Mouse (Mus musculus) spleen, postnatal 4 days (tissue): ENCODE data around the gene Adamtsl4.
"Not testable (repeated sequence)": the region's sequence is repeated elsewhere in the genome, so short reads cannot be mapped to it uniquely, and the experiment has no call there.

Experiments
- DNase-seq, 2 experiments: peaks; one replicate each; pipeline ENCODE4 v3.0.0; 2022; ENCODE audit warnings: low spot score in 2 of 2

The Adamtsl4 gene

GRCm38 (mm10) chr3:95676745-95677419 is 10.8 kb downstream of the Adamtsl4 start:
- DNase-seq, result peak; percentile 78 to 92

DNA sequence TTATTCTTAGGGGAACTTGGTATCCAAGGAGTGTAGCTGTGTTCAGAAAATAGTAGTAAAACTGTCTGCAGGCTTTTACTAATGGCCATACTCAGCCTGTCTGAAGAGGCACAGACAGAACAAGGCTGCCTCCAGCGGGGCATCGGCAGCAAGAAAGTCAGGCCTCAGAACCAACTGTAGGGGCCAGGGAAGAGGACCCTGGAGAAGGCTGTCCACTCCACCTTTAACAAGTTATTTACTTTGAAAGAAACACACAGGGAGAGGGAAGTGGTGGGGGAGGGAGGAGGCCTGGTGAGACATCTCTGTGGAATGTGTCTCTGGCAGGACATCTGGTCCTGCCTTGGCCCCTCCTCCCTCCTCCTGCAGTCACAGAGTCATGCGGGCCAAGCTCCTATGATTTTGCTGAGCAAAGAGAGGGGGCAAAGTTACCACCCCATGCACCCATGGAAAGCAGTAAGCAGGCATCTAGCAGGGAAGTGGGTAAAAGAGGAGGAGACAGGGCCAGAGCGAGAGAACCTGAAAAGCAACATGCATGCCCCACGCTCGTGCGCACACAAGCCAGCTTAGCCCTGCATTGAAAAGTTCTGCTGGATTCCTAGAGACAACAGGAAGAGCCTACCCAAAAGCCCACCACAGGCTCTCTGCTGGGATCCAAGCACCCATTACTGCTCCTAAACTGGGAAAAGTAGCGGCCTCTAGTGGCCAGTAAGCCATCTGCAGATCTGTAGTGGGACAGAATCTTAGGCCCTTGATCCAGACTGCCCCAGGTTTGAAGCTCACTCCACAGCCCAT is 12.2 kb downstream of the Adamtsl4 start:
- peak; percentile 82 to 90 for DNase-seq

DNA sequence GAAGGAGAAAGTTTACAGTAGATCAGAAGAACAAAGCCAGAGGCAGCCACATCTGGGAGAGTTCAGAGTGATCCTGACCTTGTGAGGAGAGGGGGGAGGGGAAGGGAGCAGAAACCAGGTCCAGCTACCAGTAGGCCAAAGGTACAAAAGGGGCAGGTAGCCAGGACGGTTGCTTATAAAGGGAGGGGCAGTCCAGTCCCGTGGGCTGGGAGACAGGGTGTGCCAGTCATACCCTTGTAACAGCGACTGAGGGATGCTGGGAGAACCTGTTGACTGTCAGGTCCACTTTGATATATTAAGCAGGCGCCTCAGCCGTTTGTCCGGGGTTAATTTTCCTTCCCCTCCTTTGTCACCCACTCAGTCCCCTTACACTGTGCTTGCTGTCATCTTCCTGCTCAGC is 12.9 kb downstream of the Adamtsl4 start:
- peak; percentile 53 to 78 for DNase-seq

- DNase-seq, result peak; percentile 88 to 89
These were observed 13.5 kb downstream of the Adamtsl4 start for GRCm38 (mm10) chr3:95674236-95674635.

GRCm38 (mm10) chr3:95673707-95674211 is 14.0 kb downstream of the Adamtsl4 start:
- peak; percentile 55 to 79 for DNase-seq

- DNase-seq, result peak; percentile 49 to 78
These were observed 14.6 kb downstream of the Adamtsl4 start for GRCm38 (mm10) chr3:95672861-95673706.

DNA sequence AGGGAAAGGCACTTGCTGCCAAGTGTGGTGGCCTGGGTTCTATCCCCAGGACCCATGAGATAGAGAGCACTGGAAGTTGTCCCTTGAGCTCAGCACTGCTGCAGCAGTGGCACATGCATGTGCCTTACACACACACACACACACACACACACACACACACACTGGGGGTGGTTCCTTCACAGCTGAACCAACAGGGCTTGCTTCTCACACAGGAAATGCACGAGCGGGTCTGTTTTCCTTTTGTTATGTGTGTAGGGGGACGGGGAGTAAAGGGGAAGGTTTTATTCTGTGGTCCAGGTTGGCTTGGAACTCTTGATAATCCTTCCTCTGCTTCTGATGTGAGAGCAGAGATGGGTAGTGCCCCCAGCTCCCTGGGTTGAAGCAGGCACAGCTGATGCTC is 15.3 kb downstream of the Adamtsl4 start:
- DNase-seq, result peak in 1 of 2 experiments; percentile 60

DNA sequence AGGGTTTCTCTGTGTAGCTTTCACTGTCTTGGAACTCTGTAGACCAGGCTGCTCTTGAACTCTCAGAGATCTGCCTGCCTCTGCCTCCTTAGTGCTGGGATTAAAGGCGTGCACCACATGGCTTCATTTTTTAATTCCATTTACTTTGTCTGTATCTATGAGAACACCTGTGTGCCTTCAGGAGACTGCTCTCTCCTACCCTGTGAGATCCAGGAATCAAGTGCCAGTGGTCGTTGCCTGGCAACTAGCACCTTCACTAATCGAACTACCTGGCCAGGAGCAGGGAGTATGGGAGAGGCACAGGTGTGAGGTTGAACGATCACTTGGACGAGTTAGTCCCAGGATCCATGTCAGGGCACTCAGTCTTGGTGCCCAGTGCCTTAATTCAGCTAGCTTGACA is 16.5 kb downstream of the Adamtsl4 start:
- DNase-seq, result no peak

DNA sequence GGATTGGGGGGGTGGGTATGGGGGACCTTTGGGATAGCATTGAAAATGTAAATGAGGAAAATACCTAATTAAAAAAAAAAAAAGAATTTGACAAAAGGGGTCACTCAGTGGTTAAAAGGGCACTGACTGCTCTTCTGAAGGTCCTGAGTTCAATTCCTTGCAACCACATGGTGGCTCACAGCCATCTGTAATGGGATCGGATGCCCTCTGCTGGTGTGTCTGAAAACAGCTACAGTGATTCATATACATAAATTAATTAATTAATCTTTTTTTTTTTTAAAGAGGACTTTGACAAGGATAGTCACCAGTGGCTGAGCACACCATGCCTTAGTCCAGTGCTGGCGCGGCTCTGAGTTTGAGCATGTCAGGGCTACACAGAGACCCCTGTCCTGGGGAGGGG is 17.3 kb downstream of the Adamtsl4 start:
- DNase-seq, result not testable (repeated sequence)

DNA sequence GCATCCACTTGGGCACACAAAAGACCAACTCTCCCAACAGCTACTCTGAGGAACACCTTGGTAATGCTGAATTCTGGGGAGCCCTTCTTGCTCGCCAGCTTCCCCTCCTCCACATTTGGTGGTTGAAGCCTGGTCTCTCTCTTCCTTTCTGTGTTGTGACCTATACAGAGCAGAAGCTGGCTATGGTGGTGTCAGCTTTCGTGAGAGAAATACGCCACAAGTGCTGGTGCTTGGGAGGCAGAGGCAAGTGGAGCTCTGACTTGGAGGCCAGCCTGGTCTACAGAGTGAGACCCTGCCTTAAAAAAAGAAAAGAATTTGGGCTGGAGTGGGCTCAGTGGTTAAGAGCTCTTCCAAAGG is 18.4 kb downstream of the Adamtsl4 start:
- no peak for DNase-seq

DNA sequence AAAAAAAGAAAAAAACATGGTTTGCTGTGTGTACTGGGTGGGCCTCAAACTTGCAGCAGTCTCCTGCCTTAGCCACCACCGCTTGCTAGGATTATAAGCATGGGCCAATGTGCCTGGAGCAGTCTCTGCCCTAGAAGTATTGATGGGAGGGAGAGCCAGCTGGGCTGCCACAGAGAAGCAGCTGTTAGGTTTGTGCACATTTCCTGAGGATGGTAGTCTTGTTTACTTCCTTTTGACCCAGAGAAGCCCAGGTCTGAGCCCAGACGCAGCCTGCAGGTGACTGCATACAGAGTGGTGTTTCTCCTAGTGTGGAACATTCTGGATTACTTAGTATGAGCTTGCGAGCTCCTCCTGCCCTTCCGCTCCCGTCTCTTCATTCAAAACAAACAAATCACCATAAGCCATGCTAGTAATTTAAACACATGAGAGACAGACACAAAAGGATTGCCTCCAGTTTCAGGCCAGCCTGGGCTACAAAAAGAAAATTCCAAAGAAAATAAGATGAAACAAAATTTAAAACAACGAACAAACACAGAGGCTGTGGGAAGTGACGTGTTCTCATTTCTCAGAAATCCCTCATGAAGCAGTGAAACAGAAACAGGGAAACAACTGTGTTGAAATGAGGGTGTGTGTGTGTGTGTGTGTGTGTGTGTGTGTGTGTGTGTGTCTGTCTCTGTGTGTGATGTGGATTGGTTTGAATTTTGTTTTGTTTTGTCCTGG is 19.0 kb downstream of the Adamtsl4 start:
- peak in 1 of 2 experiments; percentile 67 for DNase-seq

DNA sequence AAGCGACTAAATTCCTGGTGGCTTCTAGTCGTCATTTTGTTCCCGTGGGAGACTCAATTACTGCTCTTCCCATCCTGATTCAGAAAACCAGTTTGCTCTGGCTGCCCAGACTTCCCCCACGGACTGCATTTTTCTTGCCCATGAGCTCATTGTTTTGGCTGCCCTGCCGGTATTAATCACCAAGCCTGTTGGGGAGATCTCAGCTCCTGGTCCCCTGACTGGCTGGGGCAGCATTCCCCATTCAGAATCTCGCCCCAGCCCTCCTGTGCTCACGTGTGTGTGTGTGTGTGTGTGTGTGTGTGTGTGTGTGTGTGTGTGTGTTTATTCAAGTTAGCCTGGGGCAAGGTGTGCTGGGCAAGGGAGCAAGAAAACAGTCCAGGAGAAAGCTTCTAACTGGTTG is 19.7 kb downstream of the Adamtsl4 start:
- no peak for DNase-seq

DNA sequence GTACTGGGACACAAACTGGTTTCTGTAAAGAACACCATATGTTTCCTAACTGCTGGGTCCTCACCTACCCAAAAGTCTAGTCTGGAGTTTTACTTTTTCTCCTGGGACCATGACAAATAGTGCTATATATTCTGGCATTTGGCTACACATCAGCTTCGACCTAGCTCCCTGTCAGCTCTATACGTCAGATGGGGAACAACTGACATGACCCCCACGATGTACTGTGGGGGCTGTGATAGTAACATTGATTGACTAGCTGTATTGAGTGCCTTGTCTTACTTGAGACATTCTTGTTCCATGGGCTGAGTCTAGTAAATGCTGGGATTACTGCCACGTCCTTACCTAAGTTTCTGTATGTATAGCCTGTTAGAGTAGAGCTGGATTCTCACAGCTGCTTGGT is 20.2 kb downstream of the Adamtsl4 start:
- no peak for DNase-seq

DNA sequence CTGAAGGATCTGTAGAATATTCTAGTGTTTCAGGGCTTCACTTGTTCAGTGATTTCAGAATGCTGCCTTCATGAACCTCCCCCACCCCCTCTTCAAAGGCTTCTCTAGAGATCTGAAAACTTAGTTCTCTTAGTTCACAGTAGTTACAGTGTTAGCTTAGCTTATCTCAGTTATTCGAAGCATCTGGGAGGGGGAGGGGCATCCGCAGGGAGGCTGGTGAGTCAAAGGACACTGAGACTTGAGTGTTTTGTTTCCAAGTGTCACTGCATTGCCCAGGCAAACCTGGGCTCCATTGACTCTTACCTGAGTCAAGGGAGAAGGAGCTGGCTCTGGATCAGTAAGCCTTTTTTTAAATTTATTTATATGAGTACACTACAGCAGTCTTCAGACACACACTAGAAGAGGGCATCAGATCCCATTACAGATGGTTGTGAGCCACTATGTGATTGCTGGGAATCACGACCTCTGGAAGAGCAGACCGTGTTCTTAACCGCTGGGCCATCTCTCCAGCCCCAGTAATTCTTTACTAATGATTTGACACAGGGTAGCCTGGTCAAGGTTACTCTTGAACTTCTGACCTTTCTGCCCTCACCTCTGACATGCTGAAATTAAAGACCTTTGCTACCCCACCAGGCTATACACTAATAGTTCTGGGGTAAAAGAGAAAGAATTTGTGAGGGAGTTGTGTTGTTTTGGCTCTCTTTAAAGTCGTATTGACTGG is 21.4 kb downstream of the Adamtsl4 start:
- DNase-seq, result peak; percentile 80 to 83

DNA sequence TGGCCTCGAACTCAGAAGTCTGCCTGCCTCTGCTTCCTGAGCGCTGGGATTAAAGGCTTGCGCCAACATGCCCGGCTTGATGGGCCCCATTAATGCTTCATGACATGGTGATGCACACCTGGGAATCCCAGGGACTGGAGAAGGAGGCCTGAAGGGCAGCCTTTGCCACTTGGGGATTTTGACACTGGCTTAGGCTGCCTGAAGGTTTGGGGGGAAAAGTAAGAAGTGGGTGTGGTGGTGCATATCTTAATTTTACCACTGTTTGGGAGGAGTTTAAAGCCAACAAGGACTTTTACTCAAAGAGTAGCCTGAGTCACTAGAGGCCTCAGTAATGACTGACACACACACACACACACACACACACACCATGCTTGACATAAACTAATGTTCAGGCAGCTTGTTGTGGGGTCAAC is 22.8 kb downstream of the Adamtsl4 start:
- DNase-seq, result no peak

DNA sequence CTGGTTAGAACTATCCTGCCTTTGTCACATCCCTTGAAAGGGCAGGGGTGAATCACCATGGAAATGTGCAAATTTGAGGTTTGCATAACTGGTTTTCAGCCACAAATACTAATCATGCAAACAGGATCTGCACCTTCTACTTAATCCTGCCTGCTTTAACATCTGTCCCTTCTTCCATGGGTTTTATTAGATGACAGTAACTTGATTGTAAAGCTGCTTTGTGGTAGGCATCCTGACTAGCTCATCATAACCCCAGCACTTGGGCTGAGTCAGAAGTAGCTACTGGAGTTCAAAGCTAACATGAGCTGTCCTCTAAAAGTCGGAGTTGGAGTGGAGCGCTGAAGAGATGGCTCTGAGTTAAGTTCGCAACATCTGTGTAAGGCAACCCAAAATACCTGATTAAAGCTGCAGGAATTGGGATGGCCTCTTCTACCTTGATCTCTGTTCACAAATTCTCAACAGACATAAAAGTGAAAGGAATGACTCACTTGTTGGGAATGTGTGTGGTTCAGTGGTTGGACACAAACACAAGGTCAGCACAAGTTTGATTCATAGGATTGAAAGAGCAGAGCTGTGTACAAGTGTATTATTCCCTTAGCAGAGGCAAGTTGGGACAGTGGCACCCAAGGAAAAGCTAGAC is 23.6 kb downstream of the Adamtsl4 start:
- no peak for DNase-seq

- no peak for DNase-seq
These were observed 24.2 kb downstream of the Adamtsl4 start for GRCm38 (mm10) chr3:95663486-95663885.

- no peak for DNase-seq
These were observed 24.8 kb downstream of the Adamtsl4 start for GRCm38 (mm10) chr3:95662724-95663449.

DNA sequence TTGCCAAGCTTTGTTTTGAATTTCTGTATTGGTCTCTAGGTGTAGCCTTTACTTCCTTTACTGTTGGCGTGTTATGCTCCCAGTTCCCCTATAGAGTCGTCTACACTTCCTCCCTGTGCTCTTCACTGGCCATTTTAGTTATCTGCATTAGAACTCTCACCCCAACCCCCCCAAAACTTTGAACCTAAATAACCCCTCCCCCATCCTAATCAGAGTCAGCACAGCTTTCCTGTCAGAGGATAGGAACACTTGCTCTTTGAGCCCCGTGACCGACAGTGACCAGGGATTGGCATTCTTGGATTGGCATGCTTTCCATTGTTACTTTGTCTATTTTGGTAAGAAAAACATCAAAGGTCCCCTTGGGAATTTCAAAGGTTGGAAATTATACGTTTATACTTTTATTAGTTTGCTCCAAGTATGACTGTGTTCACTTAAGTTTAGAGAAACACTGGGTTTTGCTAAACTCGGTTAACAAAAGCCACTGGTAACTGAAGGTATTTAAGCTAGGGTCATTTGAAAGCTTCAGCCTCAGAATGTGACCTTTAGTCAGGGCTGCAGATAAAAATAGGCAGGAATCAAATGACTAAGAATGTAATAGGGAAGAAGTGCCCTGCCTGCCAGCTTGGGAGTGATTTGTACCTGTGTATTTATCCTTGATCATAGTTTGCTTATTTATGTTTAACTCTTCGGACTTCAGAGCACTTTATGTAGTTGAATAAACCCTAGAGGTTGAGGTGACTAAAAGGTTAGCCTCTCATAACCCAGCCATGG is 25.6 kb downstream of the Adamtsl4 start:
- no peak for DNase-seq
